Mouse (Mus musculus) G1E (cell line): ENCODE data around the gene Klc1.

ENCODE experiments used
- CTCF ChIP-seq: IDR thresholded peaks from 2 replicates; pipeline ENCODE4 v1.5.1; 2012; ENCODE audit warnings: low read depth, low read length, inconsistent platforms, mixed read lengths
- GATA1 ChIP-seq: IDR thresholded peaks from 2 replicates; pipeline ENCODE4 v1.6.1; 2012; ENCODE audit warnings: borderline replicate concordance, low read length, inconsistent platforms, mixed read lengths
- TAL1 ChIP-seq: conservative IDR thresholded peaks from 2 replicates; pipeline ENCODE4 v1.6.1; 2012; ENCODE audit warnings: low read depth, low read length, inconsistent platforms, mixed read lengths

DNA sequence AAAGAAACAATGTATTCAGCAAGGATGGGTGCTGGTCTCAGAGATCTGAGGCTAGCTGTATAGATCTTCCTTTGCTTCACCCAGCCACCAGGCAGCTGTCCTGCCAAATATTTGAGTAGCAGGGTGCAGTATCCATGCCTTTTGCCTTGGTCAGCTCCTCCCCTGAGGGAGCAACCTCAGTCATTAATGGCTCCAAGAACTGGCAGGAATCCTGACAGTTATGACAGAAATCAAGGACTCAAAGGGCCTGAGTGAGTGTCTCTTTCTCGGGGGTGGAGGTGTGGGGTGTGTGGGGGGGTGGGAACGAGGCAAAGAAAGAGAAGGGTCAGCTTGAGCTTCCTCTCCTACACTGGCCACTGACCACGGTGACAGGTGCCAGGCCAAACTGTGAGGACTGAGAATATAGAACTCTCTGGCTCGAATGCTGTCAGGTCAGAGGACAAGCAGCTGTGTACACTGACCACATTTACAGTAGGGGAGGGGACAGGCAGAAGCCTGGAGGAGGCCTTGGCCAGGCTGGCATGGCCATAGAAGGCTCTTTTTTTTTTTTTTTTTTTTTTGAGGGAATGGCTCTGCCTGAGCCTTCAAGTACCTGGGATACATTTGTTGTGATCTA is 2.5 kb upstream of the Klc1 start:
- no peak for TF ChIP-seq CTCF
- TF ChIP-seq GATA1, result no peak
- no peak for TF ChIP-seq TAL1
